Mouse (Mus musculus) forebrain, embryonic 16.5 days (tissue): ENCODE measurements around the gene Arid5b. TPM values are rescaled to one million over a fixed set of nuclear protein-coding genes. Genes with fewer than 3 reads are reported as not detected.

Experiments
- ATAC-seq: fragments of 200-750 bp; cut with Nextera tagmentation; 2 replicates; pipeline ENCODE4 v1.8.0; 2017; ENCODE audit warnings: mild to moderate bottlenecking, moderate library complexity
- H3K27ac ChIP-seq: fragments of 300-500 bp; sonication (generic); 2 replicates; pipeline ENCODE4 v1.5.1; 2014; ENCODE audit warnings: low read length, control low read depth
- H3K27me3 ChIP-seq: fragments of 300-500 bp; sonication (generic); replicated peaks from 2 replicates; pipeline ENCODE4 v1.6.1; 2014; ENCODE audit warnings: low read length; ENCODE audit not compliant: control insufficient read depth, insufficient read depth
- H3K36me3 ChIP-seq: fragments of 300-500 bp; sonication (generic); 2 replicates; pipeline ENCODE4 v1.6.1; 2014; ENCODE audit not compliant: control insufficient read depth, insufficient read depth
- H3K4me1 ChIP-seq: fragments of 300-500 bp; sonication (generic); replicated peaks from 2 replicates; pipeline ENCODE4 v1.6.1; 2014; ENCODE audit warnings: low read length; ENCODE audit not compliant: control insufficient read depth, insufficient read depth
- H3K4me2 ChIP-seq: fragments of 300-500 bp; sonication (generic); 2 replicates; pipeline ENCODE4 v1.6.1; 2014; ENCODE audit warnings: mild to moderate bottlenecking, low read length, control low read depth
- H3K4me3 ChIP-seq: fragments of 300-500 bp; sonication (generic); replicated peaks from 2 replicates; pipeline ENCODE4 v1.5.1; 2014; ENCODE audit warnings: mild to moderate bottlenecking, low read length, control low read depth
- H3K9ac ChIP-seq: fragments of 300-500 bp; sonication (generic); replicated peaks from 2 replicates; pipeline ENCODE4 v1.6.1; 2014; ENCODE audit warnings: low read depth, low read length, control low read depth
- H3K9me3 ChIP-seq: fragments of 300-500 bp; sonication (generic); 2 replicates; pipeline ENCODE4 v1.6.1; 2016; ENCODE audit warnings: low read length; ENCODE audit not compliant: control insufficient read depth
- WGBS: fragments of 180-500 bp; shearing (Covaris S2); extraction: QIAGEN DNeasy Blood & Tissue Kit; methylation state at CpG from one replicate; pipeline ENCODE4 v1.1.7; 2014; 5-methylcytosine and 5-hydroxymethylcytosine counted together
- polyA plus RNA-seq: library from polyadenylated mRNA; unstranded; fragments of >200 nt; fragmentation: Nextera tagmentation; extraction: Ambion mirVana; gene quantifications from 2 replicates; pipeline ENCODE4 v1.2.1, GENCODE M21; 2015

Gene Arid5b
- polyA plus RNA-seq, 1 experiment from 2014 or later = 14.7 TPM

- ATAC-seq = no peak
- Histone ChIP-seq H3K27ac (no peak overlapping the region), H3K9me3 (no peaks in the 10 kb centered on the region), H3K27me3 (no peaks in the 10 kb centered on the region), H3K36me3 (no peaks in the 10 kb centered on the region), H3K9ac (no peak overlapping the region), H3K4me2 (no peak overlapping the region), H3K4me1 (no peaks in the 10 kb centered on the region), H3K4me3 (no peak overlapping the region)
- 95% methylated on average over 5 of the region's 5 CpGs for WGBS
Observed at GRCm38 (mm10) chr10:68175811-68176210, 102.7 kb downstream of the Arid5b start.

GRCm38 (mm10) chr10:68173634-68174033 is 104.9 kb downstream of the Arid5b start:
- H3K4me2 ChIP-seq = no peak overlapping the region
- ATAC-seq = no peak
- no peak overlapping the region for H3K9ac ChIP-seq
- H3K27ac ChIP-seq = no peak overlapping the region
- no peaks in the 10 kb centered on the region for H3K27me3 ChIP-seq
- H3K9me3 ChIP-seq = no peaks in the 10 kb centered on the region
- WGBS = 91% methylated on average over 9 of the region's 9 CpGs
- no peaks in the 10 kb centered on the region for H3K4me1 ChIP-seq
- H3K4me3 ChIP-seq = no peak overlapping the region
- no peaks in the 10 kb centered on the region for H3K36me3 ChIP-seq

GRCm38 (mm10) chr10:68172906-68173305 is 105.6 kb downstream of the Arid5b start:
- Histone ChIP-seq H3K9me3 (no peaks in the 10 kb centered on the region), H3K9ac (no peak overlapping the region), H3K4me1 (no peaks in the 10 kb centered on the region), H3K4me3 (no peak overlapping the region), H3K27ac (no peak overlapping the region), H3K4me2 (no peak overlapping the region), H3K36me3 (no peaks in the 10 kb centered on the region), H3K27me3 (no peaks in the 10 kb centered on the region)
- no peak for ATAC-seq
- 94% methylated on average over 4 of the region's 4 CpGs for WGBS

GRCm38 (mm10) chr10:68171974-68172373 is 106.6 kb downstream of the Arid5b start:
- H3K36me3 ChIP-seq = no peaks in the 10 kb centered on the region
- H3K4me1 ChIP-seq = 0 out of 2 replicates have a peak, but pooled peaks cover 2% of the 10 kb centered on the region
- H3K4me2 ChIP-seq = no peak overlapping the region
- no peaks in the 10 kb centered on the region for H3K27me3 ChIP-seq
- H3K27ac ChIP-seq = no peak overlapping the region
- H3K4me3 ChIP-seq = no peak overlapping the region
- ATAC-seq = no peak
- 52% methylated on average over 9 of the region's 9 CpGs for WGBS
- H3K9ac ChIP-seq = no peak overlapping the region
- H3K9me3 ChIP-seq = no peaks in the 10 kb centered on the region

- no peaks in the 10 kb centered on the region for H3K9me3 ChIP-seq
- no peak overlapping the region for H3K4me2 ChIP-seq
- H3K27ac ChIP-seq = no peak overlapping the region
- no peak overlapping the region for H3K9ac ChIP-seq
- H3K27me3 ChIP-seq = no peaks in the 10 kb centered on the region
- no peak overlapping the region for H3K4me3 ChIP-seq
- no peaks in the 10 kb centered on the region for H3K36me3 ChIP-seq
- no peak for ATAC-seq
- WGBS = 74% methylated on average over 6 of the region's 6 CpGs
- peaks cover 17% of the 10 kb centered on the region for H3K4me1 ChIP-seq
Observed at GRCm38 (mm10) chr10:68168613-68169012, 109.9 kb downstream of the Arid5b start.

GRCm38 (mm10) chr10:68168141-68168540 is 110.4 kb downstream of the Arid5b start:
- H3K4me1 ChIP-seq = peaks cover 17% of the 10 kb centered on the region
- no peaks in the 10 kb centered on the region for H3K36me3 ChIP-seq
- no peaks in the 10 kb centered on the region for H3K27me3 ChIP-seq
- no peak for ATAC-seq
- no peak overlapping the region for H3K9ac ChIP-seq
- H3K27ac ChIP-seq = no peak overlapping the region
- WGBS = 89% methylated on average over 8 of the region's 8 CpGs
- no peaks in the 10 kb centered on the region for H3K9me3 ChIP-seq
- no peak overlapping the region for H3K4me3 ChIP-seq
- H3K4me2 ChIP-seq = no peak overlapping the region

- ATAC-seq = no peak
- Histone ChIP-seq H3K4me1 (peaks cover 17% of the 10 kb centered on the region), H3K9ac (no peak overlapping the region), H3K27ac (no peak overlapping the region), H3K36me3 (no peaks in the 10 kb centered on the region), H3K4me2 (no peak overlapping the region), H3K27me3 (no peaks in the 10 kb centered on the region), H3K9me3 (no peaks in the 10 kb centered on the region), H3K4me3 (no peak overlapping the region)
- 65% methylated on average over 4 of the region's 4 CpGs for WGBS
Observed at GRCm38 (mm10) chr10:68167118-68167517, 111.4 kb downstream of the Arid5b start.

- 74% methylated on average over 2 of the region's 2 CpGs for WGBS
- H3K36me3 ChIP-seq = no peaks in the 10 kb centered on the region
- no peaks in the 10 kb centered on the region for H3K9me3 ChIP-seq
- no peak overlapping the region for H3K27ac ChIP-seq
- no peaks in the 10 kb centered on the region for H3K27me3 ChIP-seq
- no peak overlapping the region for H3K4me2 ChIP-seq
- no peak overlapping the region for H3K9ac ChIP-seq
- peaks cover 17% of the 10 kb centered on the region for H3K4me1 ChIP-seq
- H3K4me3 ChIP-seq = no peak overlapping the region
- ATAC-seq = no peak
Observed at GRCm38 (mm10) chr10:68166695-68167086, 111.8 kb downstream of the Arid5b start.

- Histone ChIP-seq H3K27ac (peak overlapping the region; percentile 60), H3K4me1 (peaks cover 17% of the 10 kb centered on the region), H3K27me3 (no peaks in the 10 kb centered on the region), H3K9ac (no peak overlapping the region), H3K4me3 (no peak overlapping the region), H3K36me3 (no peaks in the 10 kb centered on the region), H3K4me2 (peak overlapping the region; percentile 28; the same call in 1 of the 2 replicates), H3K9me3 (no peaks in the 10 kb centered on the region)
- 41% methylated on average over 10 of the region's 10 CpGs for WGBS
- peak; percentile 54 for ATAC-seq
Observed at GRCm38 (mm10) chr10:68165709-68166694, 112.5 kb downstream of the Arid5b start.
